Mouse (Mus musculus) lung, adult 2 months (tissue): ENCODE measurements around the gene Fbxo17.

Experiments used
- CTCF ChIP-seq: fragments of 200-500 bp; IDR thresholded peaks from 2 replicates; pipeline ENCODE4 v1.5.1; 2011; ENCODE audit warnings: mild to moderate bottlenecking, low read length, control low read depth; ENCODE audit not compliant: insufficient read depth
- POLR2A ChIP-seq: fragments of 200-500 bp; IDR thresholded peaks from 2 replicates; pipeline ENCODE4 v1.6.1; 2011; ENCODE audit warnings: low read depth, mild to moderate bottlenecking, control low read depth, low read length, borderline replicate concordance; ENCODE audit errors: extremely low read depth

DNA sequence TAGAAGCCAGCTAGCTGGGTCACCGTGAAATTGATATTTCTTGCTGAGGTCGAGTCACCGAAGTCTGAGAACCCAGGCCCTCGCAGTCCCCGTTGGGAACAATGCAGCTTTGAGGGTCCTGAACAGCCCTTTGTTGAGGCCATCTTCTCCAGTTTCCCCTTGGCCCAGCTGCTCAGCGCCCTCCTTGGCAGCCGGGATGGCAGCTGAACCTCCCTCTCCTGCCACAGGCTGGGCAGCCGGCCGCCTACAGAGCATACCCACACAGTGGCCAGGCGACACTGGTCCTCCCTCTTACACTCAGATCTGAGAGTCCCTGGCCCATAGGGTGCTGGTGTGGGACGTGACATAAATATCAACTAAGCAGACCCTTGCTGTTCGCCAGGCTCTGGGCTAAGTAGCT lies 57.6 kb downstream of the Fbxo17 start:
- TF ChIP-seq POLR2A (no peak), CTCF (no peak)
